Mouse (Mus musculus): Measurements from ENCODE around the gene Mapk14.
A peak's percentile ranks its signal among the peaks of the same experiment; 100 is the strongest.

DNA sequence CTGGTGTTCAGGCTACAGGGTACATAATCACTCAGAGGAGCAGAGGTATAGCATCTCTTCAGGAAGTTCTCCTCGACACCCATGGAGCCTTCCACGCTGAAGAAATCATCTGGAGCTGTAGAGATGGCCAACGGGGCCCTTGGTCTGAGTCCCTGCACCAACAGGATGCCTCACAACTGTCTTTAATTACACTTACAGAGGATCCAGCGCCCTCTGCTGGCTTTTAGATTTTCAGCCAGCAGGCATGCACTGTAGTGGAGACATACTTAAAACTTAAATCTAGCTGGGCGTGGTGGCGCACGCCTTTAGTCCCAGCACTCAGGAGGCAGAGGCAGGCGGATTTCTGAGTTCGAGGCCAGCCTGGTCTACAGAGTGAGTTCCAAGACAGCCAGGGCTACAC, 52.8 kb downstream of the Mapk14 start:
- TF ChIP-seq EP300 (IDR thresholded peaks at IDR 0.05; ENCODE audit: insufficient read depth, low read depth, low read length) (no peak), CTCF (IDR thresholded peaks at IDR 0.05; ENCODE audit: low read depth, low read length) (peak; percentile 21), POLR2A (IDR thresholded peaks at IDR 0.05; ENCODE audit: insufficient read depth, low read length) (no peak)

Data from ES-Bruce4 (cell line).